Mouse (Mus musculus): Measurements from ENCODE around the gene Gpr179. TPM values are rescaled to one million over a fixed set of nuclear protein-coding genes. Genes with fewer than 3 reads are reported as not detected.

Gene Gpr179
- polyA plus RNA-seq, 1 experiment, result 0.06 TPM

- DNase-seq (ENCODE audit: low read depth, low spot score), result peak; percentile 57
- under 1% methylated on average over 44 of the region's 81 CpGs for whole genome bisulfite sequencing
Measured at GRCm38 (mm10) chr11:97361948-97362648, 10.2 kb upstream of the Gpr179 start, which contains the start of gene Socs7. Socs7 (plus strand) TSS chr11:97362551.

- WGBS, result 7% methylated on average over 6 of the region's 6 CpGs
- DNase-seq (ENCODE audit: low read depth, low spot score), result peak; percentile 79
Measured at GRCm38 (mm10) chr11:97357663-97358062, 5.8 kb upstream of the Gpr179 start.

- no peak for DNase-seq (ENCODE audit: low read depth, low spot score)
- WGBS, result 85% methylated on average over 7 of the region's 7 CpGs
Measured at GRCm38 (mm10) chr11:97355247-97355646, 3.4 kb upstream of the Gpr179 start.

- no peak for DNase-seq (ENCODE audit: low read depth, low spot score)
- 82% methylated on average over 2 of the region's 2 CpGs for WGBS
Measured at GRCm38 (mm10) chr11:97354646-97355045, 2.8 kb upstream of the Gpr179 start.

DNA sequence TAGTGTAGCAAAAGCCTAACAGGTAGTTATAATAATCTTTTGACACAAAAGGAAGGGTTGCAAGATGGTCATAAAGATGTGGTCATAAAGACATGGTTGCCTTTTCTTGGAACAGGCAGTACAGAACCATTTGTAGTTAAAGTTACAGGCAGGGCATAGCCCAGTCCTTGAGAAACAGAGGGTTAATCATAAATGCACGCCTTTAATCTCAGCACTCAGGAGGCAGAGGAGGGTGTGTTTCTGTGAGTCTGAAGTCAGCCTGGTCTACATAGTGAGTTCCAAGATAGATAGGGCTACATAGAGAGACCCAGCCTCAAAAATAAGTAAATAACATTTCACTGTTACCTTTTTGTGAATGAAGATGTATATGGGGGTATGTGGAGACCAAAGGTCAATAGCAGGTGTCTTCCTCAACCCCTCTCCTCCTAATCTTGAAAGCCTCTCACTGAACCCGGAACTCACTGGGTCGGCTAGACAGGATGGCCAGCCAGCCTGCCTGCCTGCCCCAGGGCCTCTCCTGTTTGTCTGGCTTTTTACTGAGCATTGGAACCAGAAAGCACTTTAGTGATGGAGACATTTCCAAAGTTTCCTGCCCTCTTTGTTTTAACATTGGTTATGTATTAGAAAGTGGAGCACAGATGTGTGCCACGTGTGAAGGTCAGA is 1.2 kb upstream of the Gpr179 start:
- 32% methylated on average over 4 of the region's 4 CpGs for WGBS
- no peak for DNase-seq (ENCODE audit: low read depth, low spot score)

GRCm38 (mm10) chr11:97350035-97350434 is 1.8 kb downstream of the Gpr179 start:
- 45% methylated on average over 2 of the region's 2 CpGs for WGBS
- DNase-seq (ENCODE audit: low read depth, low spot score), result no peak

- 74% methylated on average over 9 of the region's 9 CpGs for WGBS
- DNase-seq (ENCODE audit: low read depth, low spot score), result no peak
Measured at GRCm38 (mm10) chr11:97347291-97347690, 4.6 kb downstream of the Gpr179 start.

DNA sequence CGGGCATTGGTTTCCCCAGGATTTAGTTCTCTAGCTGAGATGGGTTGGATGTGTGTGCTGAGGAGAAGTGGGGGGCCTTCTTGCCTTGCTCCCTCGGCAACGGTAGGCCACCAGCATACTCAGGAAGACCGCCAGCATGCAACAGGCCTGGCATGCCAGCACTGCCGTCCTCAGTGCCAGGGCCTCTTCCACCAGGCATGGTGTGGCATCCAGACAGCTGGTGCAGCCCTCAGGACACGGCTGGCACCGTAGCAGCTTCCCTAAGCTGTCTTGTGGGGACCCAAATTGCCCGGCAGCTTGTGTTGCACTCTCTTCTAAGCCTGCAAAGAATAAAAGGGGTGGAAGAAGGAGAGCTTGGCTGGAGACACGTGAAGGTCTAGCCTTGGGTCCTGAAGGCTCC is 5.5 kb downstream of the Gpr179 start:
- no peak for DNase-seq (ENCODE audit: low read depth, low spot score)

DNA sequence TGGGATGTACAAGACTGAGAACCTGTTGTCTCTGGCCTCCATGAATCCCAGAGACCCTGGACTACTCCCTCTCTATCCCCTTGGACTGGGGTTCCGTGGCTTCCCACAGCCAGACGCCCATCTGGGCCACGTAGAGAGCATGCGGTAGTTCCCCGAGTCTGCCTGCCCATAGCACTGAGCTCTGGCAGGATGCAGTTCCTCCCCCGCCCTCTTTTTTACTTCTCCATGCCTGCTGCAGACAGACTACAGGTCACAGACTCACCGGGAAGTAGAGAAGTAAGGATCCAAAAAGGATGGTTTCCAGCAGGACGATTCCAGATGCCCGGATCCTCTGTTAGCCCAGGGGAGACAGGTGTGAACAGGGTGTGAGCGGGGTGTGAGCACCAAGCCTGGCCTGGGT is 6.4 kb downstream of the Gpr179 start:
- WGBS, result 57% methylated on average over 10 of the region's 10 CpGs
- no peak for DNase-seq (ENCODE audit: low read depth, low spot score)

More for the DNA sequence above, 5.5 kb downstream of the Gpr179 start:
- whole genome bisulfite sequencing, result 89% methylated on average over 9 of the region's 9 CpGs

DNA sequence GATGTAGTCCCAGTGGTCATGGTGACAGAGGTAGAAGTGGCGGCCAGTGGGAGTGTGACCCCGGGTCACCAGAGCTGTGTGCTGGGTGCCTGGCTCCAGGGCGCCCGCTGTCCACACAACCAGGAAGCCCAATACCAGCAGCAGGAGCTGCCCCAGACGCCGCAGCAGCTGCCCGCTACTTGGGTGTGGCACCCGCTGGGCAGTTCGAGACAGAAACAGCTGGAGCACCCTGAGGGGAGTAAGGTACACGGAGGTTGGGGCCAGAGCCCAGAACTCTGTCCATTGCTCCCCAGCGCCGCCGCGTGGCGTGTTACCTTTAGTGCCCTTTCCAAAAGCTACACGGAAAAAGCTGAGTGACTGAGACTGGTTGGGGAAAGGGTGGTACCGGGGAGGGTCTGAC is 8.3 kb downstream of the Gpr179 start:
- WGBS, result 20% methylated on average over 17 of the region's 17 CpGs
- DNase-seq (ENCODE audit: low read depth, low spot score), result no peak

GRCm38 (mm10) chr11:97343175-97343574 is 8.7 kb downstream of the Gpr179 start:
- DNase-seq (ENCODE audit: low read depth, low spot score), result no peak
- 43% methylated on average over 8 of the region's 8 CpGs for WGBS

DNA sequence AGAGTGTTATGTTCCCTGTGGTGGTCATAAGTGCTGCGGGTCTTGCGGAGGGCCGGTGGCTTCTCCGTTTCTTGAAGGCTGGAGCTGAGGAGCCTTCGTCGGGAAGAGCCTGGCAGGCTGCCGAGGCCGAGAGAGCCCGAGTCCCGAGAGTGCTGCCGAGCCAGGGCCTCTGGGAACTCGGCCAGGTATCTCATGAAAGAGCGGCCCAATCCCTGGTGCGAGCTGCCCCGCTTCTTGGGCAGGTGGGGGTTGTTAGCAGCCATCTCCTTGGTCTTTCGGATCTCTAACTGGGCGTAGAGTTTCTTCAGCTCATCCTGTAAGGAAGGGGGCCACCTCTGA is 12.9 kb downstream of the Gpr179 start:
- DNase-seq (ENCODE audit: low read depth, low spot score), result no peak
- 21% methylated on average over 17 of the region's 17 CpGs for whole genome bisulfite sequencing

GRCm38 (mm10) chr11:97338302-97338976 is 13.4 kb downstream of the Gpr179 start:
- no peak for DNase-seq (ENCODE audit: low read depth, low spot score)
- 48% methylated on average over 21 of the region's 21 CpGs for WGBS

DNA sequence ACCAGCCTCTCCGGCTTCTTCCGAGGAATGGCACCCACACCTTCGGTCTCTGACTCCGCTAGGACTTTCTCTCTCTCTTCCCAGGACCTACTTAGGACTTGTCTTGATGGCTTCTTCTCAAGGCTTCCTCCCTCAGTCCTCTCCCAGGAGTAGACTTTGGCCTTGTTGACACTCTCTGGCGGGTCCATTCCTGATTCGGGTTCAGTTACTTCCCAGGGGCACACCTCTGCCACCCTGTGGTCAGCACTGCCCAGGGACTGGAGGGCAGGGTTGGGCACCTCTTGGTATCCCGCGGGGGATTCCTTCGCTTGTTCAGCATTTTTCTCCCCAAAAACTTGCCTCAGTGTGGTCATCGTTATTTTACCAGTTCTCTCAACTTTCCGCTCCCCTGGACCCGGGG is 14.5 kb downstream of the Gpr179 start:
- no peak for DNase-seq (ENCODE audit: low read depth, low spot score)
- WGBS, result 77% methylated on average over 12 of the region's 12 CpGs

GRCm38 (mm10) chr11:97336751-97337345 is 15.0 kb downstream of the Gpr179 start:
- no peak for DNase-seq (ENCODE audit: low read depth, low spot score)
- 74% methylated on average over 14 of the region's 14 CpGs for WGBS

DNA sequence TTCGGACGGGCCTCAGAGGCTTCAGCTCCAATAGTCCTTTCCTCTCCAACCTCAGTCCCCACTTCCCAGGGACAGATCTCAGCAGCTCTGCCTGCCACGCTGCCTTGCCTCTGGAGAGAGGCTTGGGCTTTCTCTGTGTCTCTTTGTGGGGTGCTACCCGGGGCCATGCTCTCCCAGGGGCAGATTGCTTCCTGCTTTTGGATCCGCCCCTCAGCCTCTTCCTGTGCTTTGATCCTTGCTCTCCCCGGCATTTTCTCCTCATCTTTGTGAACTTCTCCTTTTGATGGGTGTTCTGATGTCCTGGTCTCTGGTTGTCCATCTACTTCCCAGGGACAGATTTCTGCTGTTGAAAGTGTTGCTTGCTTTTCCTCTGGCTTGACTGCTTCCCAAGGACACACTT is 15.6 kb downstream of the Gpr179 start:
- no peak for DNase-seq (ENCODE audit: low read depth, low spot score)
- WGBS, result 64% methylated on average over 6 of the region's 6 CpGs

DNA sequence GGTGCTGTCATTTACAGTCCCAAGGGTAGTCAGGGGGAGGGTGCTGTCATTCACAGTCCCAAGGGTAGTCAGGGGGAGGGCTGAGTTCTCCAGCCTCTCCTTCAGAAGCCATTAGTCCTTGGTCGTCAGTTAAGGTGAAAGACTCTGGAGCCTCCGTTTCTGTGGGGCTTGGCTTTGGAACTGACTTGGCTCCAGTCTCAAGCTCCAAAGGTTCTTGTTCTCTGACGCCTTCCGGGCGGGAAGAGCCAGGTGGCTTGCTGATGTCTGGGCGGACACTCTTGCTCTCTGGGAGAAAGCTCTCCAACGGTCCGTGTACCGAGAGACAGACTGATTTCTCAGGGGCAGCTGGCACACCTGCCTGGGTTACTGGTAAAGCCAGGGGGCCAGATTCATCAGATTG is 17.5 kb downstream of the Gpr179 start:
- DNase-seq (ENCODE audit: low read depth, low spot score), result no peak
- WGBS, result 34% methylated on average over 9 of the region's 9 CpGs

GRCm38 (mm10) chr11:97333896-97334295 is 18.0 kb downstream of the Gpr179 start:
- no peak for DNase-seq (ENCODE audit: low read depth, low spot score)
- 19% methylated on average over 1 of the region's 1 CpGs for WGBS

DNA sequence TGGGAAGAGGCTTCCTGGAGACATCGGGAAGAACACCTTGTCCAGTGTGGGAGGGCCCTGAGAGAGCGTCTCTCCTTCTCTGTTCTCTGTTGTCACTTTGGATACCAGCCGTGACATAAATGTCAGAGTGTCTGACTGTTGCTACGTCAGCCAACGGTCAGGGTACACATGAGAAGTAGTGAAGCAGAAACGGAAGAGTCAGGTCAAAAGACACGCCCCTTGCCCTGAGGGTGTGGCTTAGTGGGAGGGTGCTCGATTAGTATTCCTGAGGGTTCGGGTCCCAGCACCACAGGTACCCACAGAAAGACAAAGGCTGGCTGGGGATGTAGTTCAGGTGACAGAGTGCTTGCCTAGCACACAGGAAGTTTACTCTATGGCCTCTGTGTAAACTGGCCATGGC is 18.8 kb downstream of the Gpr179 start:
- 32% methylated on average over 9 of the region's 9 CpGs for WGBS
- DNase-seq (ENCODE audit: low read depth, low spot score), result no peak

All from large intestine, adult 2 months (tissue).